Mouse (Mus musculus): ENCODE data around the gene Bud23. TPM values are rescaled to one million over a fixed set of nuclear protein-coding genes. Genes with fewer than 3 reads are reported as not detected.

Bud23 gene
- polyA plus RNA-seq, 1 experiment from 2014 or later, result 98.0 TPM

GRCm38 (mm10) chr5:135039541-135039940 lies 25.2 kb downstream of the Bud23 start:
- Histone ChIP-seq H3K9ac (ENCODE audit: low read length) (no peak overlapping the region), H3K4me1 (replicated peaks; ENCODE audit: control insufficient read depth, insufficient read depth, low read length) (no peaks in the 10 kb centered on the region), H3K4me3 (ENCODE audit: low read depth, low read length) (no peak overlapping the region), H3K9me3 (ENCODE audit: control insufficient read depth, low read length) (peaks cover 3% of the 10 kb centered on the region; the same call in 1 of the 2 replicates), H3K4me2 (ENCODE audit: low read length) (no peak overlapping the region), H3K27ac (ENCODE audit: low read depth) (no peak overlapping the region), H3K36me3 (ENCODE audit: control insufficient read depth, insufficient read depth, low read length) (peaks cover 24% of the 10 kb centered on the region), H3K27me3 (replicated peaks; ENCODE audit: control insufficient read depth, insufficient read depth, low read length) (no peaks in the 10 kb centered on the region)
- WGBS, result 84% methylated on average over 9 of the region's 9 CpGs
- no peak for ATAC-seq (replicated peaks; ENCODE audit: low FRiP score, low TSS enrichment, low read depth)
- DNase-seq (ENCODE audit: low spot score), result no peak

- Histone ChIP-seq H3K27me3 (replicated peaks; ENCODE audit: control insufficient read depth, insufficient read depth, low read length) (no peaks in the 10 kb centered on the region), H3K27ac (ENCODE audit: low read depth) (no peak overlapping the region), H3K9ac (ENCODE audit: low read length) (no peak overlapping the region), H3K4me2 (ENCODE audit: low read length) (no peak overlapping the region), H3K4me3 (ENCODE audit: low read depth, low read length) (no peak overlapping the region), H3K36me3 (ENCODE audit: control insufficient read depth, insufficient read depth, low read length) (peaks cover 24% of the 10 kb centered on the region), H3K9me3 (ENCODE audit: control insufficient read depth, low read length) (peaks cover 6% of the 10 kb centered on the region; the same call in 1 of the 2 replicates), H3K4me1 (replicated peaks; ENCODE audit: control insufficient read depth, insufficient read depth, low read length) (no peaks in the 10 kb centered on the region)
- ATAC-seq (replicated peaks; ENCODE audit: low FRiP score, low TSS enrichment, low read depth) (no peak), DNase-seq (ENCODE audit: low spot score) (no peak)
- WGBS, result 93% methylated on average over 3 of the region's 3 CpGs
Observed at GRCm38 (mm10) chr5:135037946-135038345, 26.8 kb downstream of the Bud23 start.

- WGBS, result 62% methylated on average over 18 of the region's 18 CpGs
Observed at GRCm38 (mm10) chr5:135035608-135036359, 29.0 kb downstream of the Bud23 start.

GRCm38 (mm10) chr5:135034593-135034992 lies 30.2 kb downstream of the Bud23 start:
- Histone ChIP-seq H3K27ac (ENCODE audit: low read depth) (no peak overlapping the region), H3K27me3 (replicated peaks; ENCODE audit: control insufficient read depth, insufficient read depth, low read length) (no peaks in the 10 kb centered on the region), H3K4me2 (ENCODE audit: low read length) (no peak overlapping the region), H3K9me3 (ENCODE audit: control insufficient read depth, low read length) (peaks cover 6% of the 10 kb centered on the region; the same call in 1 of the 2 replicates), H3K4me1 (replicated peaks; ENCODE audit: control insufficient read depth, insufficient read depth, low read length) (0 out of 2 replicates have a peak, but pooled peaks cover 1% of the 10 kb centered on the region), H3K9ac (ENCODE audit: low read length) (no peak overlapping the region), H3K36me3 (ENCODE audit: control insufficient read depth, insufficient read depth, low read length) (peaks cover 24% of the 10 kb centered on the region), H3K4me3 (ENCODE audit: low read depth, low read length) (no peak overlapping the region)
- WGBS, result 98% methylated on average over 2 of the region's 2 CpGs
- no peak for ATAC-seq (replicated peaks; ENCODE audit: low FRiP score, low TSS enrichment, low read depth)
- DNase-seq (ENCODE audit: low spot score), result no peak

More at GRCm38 (mm10) chr5:135035608-135036359, 29.0 kb downstream of the Bud23 start:
- H3K27ac ChIP-seq (ENCODE audit: low read depth), result no peak overlapping the region
- no peak overlapping the region for H3K4me2 ChIP-seq (ENCODE audit: low read length)
- H3K9ac ChIP-seq (ENCODE audit: low read length), result no peak overlapping the region
- ATAC-seq (replicated peaks; ENCODE audit: low FRiP score, low TSS enrichment, low read depth) (no peak), DNase-seq (ENCODE audit: low spot score) (no peak)
- H3K9me3 ChIP-seq (ENCODE audit: control insufficient read depth, low read length), result peaks cover 6% of the 10 kb centered on the region; the same call in 1 of the 2 replicates
- no peak overlapping the region for H3K4me3 ChIP-seq (ENCODE audit: low read depth, low read length)
- peaks cover 24% of the 10 kb centered on the region for H3K36me3 ChIP-seq (ENCODE audit: control insufficient read depth, insufficient read depth, low read length)
- no peaks in the 10 kb centered on the region for H3K4me1 ChIP-seq (replicated peaks; ENCODE audit: control insufficient read depth, insufficient read depth, low read length)
- H3K27me3 ChIP-seq (replicated peaks; ENCODE audit: control insufficient read depth, insufficient read depth, low read length), result no peaks in the 10 kb centered on the region

- DNase-seq (ENCODE audit: low spot score) (no peak), ATAC-seq (replicated peaks; ENCODE audit: low FRiP score, low TSS enrichment, low read depth) (no peak)
- no peak overlapping the region for H3K9ac ChIP-seq (ENCODE audit: low read length)
- H3K36me3 ChIP-seq (ENCODE audit: control insufficient read depth, insufficient read depth, low read length), result peaks cover 7% of the 10 kb centered on the region; the same call in 1 of the 2 replicates
- no peaks in the 10 kb centered on the region for H3K27me3 ChIP-seq (replicated peaks; ENCODE audit: control insufficient read depth, insufficient read depth, low read length)
- no peak overlapping the region for H3K27ac ChIP-seq (ENCODE audit: low read depth)
- peaks cover 11% of the 10 kb centered on the region for H3K4me1 ChIP-seq (replicated peaks; ENCODE audit: control insufficient read depth, insufficient read depth, low read length)
- H3K9me3 ChIP-seq (ENCODE audit: control insufficient read depth, low read length), result peaks cover 6% of the 10 kb centered on the region; the same call in 1 of the 2 replicates
- H3K4me2 ChIP-seq (ENCODE audit: low read length), result no peak overlapping the region
- H3K4me3 ChIP-seq (ENCODE audit: low read depth, low read length), result no peak overlapping the region
- WGBS, result 86% methylated on average over 5 of the region's 5 CpGs
Observed at GRCm38 (mm10) chr5:135032581-135032980, 32.2 kb downstream of the Bud23 start.

GRCm38 (mm10) chr5:135029007-135029854 lies 35.5 kb downstream of the Bud23 start:
- WGBS, result 44% methylated on average over 18 of the region's 18 CpGs
- Histone ChIP-seq H3K27me3 (replicated peaks; ENCODE audit: control insufficient read depth, insufficient read depth, low read length) (no peaks in the 10 kb centered on the region), H3K9ac (ENCODE audit: low read length) (no peak overlapping the region), H3K36me3 (ENCODE audit: control insufficient read depth, insufficient read depth, low read length) (no peaks in the 10 kb centered on the region), H3K27ac (ENCODE audit: low read depth) (peak overlapping the region; percentile 34), H3K4me2 (ENCODE audit: low read length) (peak overlapping the region; percentile 9), H3K9me3 (ENCODE audit: control insufficient read depth, low read length) (peaks cover under 1% of the 10 kb centered on the region; the same call in 1 of the 2 replicates), H3K4me3 (ENCODE audit: low read depth, low read length) (no peak overlapping the region), H3K4me1 (replicated peaks; ENCODE audit: control insufficient read depth, insufficient read depth, low read length) (peaks cover 32% of the 10 kb centered on the region)
- DNase-seq (ENCODE audit: low spot score) (no peak), ATAC-seq (replicated peaks; ENCODE audit: low FRiP score, low TSS enrichment, low read depth) (0 out of 2 replicates have a peak, but pooled peaks have one; percentile 10)

GRCm38 (mm10) chr5:135025899-135026298 lies 38.9 kb downstream of the Bud23 start:
- H3K4me2 ChIP-seq (ENCODE audit: low read length), result peak overlapping the region; percentile 97
- peaks cover 36% of the 10 kb centered on the region for H3K4me1 ChIP-seq (replicated peaks; ENCODE audit: control insufficient read depth, insufficient read depth, low read length)
- WGBS, result 3% methylated on average over 7 of the region's 7 CpGs
- ATAC-seq (replicated peaks; ENCODE audit: low FRiP score, low TSS enrichment, low read depth), result no peak
- no peak for DNase-seq (ENCODE audit: low spot score)
- H3K9ac ChIP-seq (ENCODE audit: low read length), result 0 out of 2 replicates have a peak overlapping the region, but pooled peaks have one; percentile 11
- no peaks in the 10 kb centered on the region for H3K36me3 ChIP-seq (ENCODE audit: control insufficient read depth, insufficient read depth, low read length)
- H3K27ac ChIP-seq (ENCODE audit: low read depth), result no peak overlapping the region; the same call in 1 of the 2 replicates
- H3K27me3 ChIP-seq (replicated peaks; ENCODE audit: control insufficient read depth, insufficient read depth, low read length), result no peaks in the 10 kb centered on the region
- H3K4me3 ChIP-seq (ENCODE audit: low read depth, low read length), result no peak overlapping the region
- H3K9me3 ChIP-seq (ENCODE audit: control insufficient read depth, low read length), result no peaks in the 10 kb centered on the region

- Histone ChIP-seq H3K27me3 (replicated peaks; ENCODE audit: control insufficient read depth, insufficient read depth, low read length) (no peaks in the 10 kb centered on the region), H3K9ac (ENCODE audit: low read length) (no peak overlapping the region), H3K36me3 (ENCODE audit: control insufficient read depth, insufficient read depth, low read length) (no peaks in the 10 kb centered on the region), H3K9me3 (ENCODE audit: control insufficient read depth, low read length) (no peaks in the 10 kb centered on the region), H3K4me2 (ENCODE audit: low read length) (peak overlapping the region; percentile 97), H3K4me1 (replicated peaks; ENCODE audit: control insufficient read depth, insufficient read depth, low read length) (peaks cover 36% of the 10 kb centered on the region), H3K4me3 (ENCODE audit: low read depth, low read length) (peak overlapping the region; percentile 69), H3K27ac (ENCODE audit: low read depth) (0 out of 2 replicates have a peak overlapping the region, but pooled peaks have one; percentile 38)
- WGBS, result 49% methylated on average over 11 of the region's 11 CpGs
- ATAC-seq (replicated peaks; ENCODE audit: low FRiP score, low TSS enrichment, low read depth) (no peak), DNase-seq (ENCODE audit: low spot score) (no peak)
Observed at GRCm38 (mm10) chr5:135024665-135025224, 40.0 kb downstream of the Bud23 start.

Measured in intestine, embryonic 14.5 days (tissue).